Mouse (Mus musculus) liver, adult 2 months (tissue): Measurements from ENCODE around the gene Trim2. TPM values are rescaled to one million over a fixed set of nuclear protein-coding genes. Genes with fewer than 3 reads are reported as not detected.

Experiments used
- DNase-seq: peaks from one replicate; pipeline ENCODE4 v3.0.0-alpha.2; 2011; ENCODE audit warnings: low read depth, low spot score; ENCODE audit errors: extremely low read depth
- H3K27ac ChIP-seq: fragments of 200-500 bp; replicated peaks from 2 replicates; pipeline ENCODE4 v1.5.1; 2012; ENCODE audit warnings: low read depth, mild to moderate bottlenecking, control low read depth, inconsistent platforms, low read length; ENCODE audit not compliant: insufficient read depth
- H3K27me3 ChIP-seq: fragments of 200-500 bp; 2 replicates; pipeline ENCODE4 v1.6.1; 2012; ENCODE audit warnings: mild to moderate bottlenecking, moderate library complexity, low read length, inconsistent platforms; ENCODE audit not compliant: control insufficient read depth, insufficient read depth
- H3K36me3 ChIP-seq: fragments of 200-500 bp; 2 replicates; pipeline ENCODE4 v1.6.1; 2012; ENCODE audit warnings: low read length, inconsistent platforms; ENCODE audit not compliant: control insufficient read depth, insufficient read depth
- H3K4me1 ChIP-seq: fragments of 200-500 bp; 2 replicates; pipeline ENCODE4 v1.6.1; 2011; ENCODE audit warnings: low read length; ENCODE audit not compliant: control insufficient read depth, insufficient read depth
- H3K4me3 ChIP-seq: fragments of 200-500 bp; 2 replicates; pipeline ENCODE4 v1.5.1; 2011; ENCODE audit warnings: low read depth, mild to moderate bottlenecking, control low read depth, low read length, moderate library complexity; ENCODE audit not compliant: insufficient read depth
- H3K79me2 ChIP-seq: fragments of 200-500 bp; 2 replicates; pipeline ENCODE4 v1.6.1; 2012; ENCODE audit warnings: inconsistent platforms, mild to moderate bottlenecking, low read length, moderate library complexity; ENCODE audit not compliant: control insufficient read depth, insufficient read depth
- H3K9ac ChIP-seq: fragments of 200-500 bp; 2 replicates; pipeline ENCODE4 v1.6.1; 2012; ENCODE audit warnings: low read depth, mild to moderate bottlenecking, control low read depth, inconsistent platforms, low read length
- CTCF ChIP-seq: fragments of 200-500 bp; IDR thresholded peaks from 2 replicates; pipeline ENCODE4 v1.5.1; 2011; ENCODE audit warnings: low read depth, low read length, control low read depth
- POLR2A ChIP-seq: fragments of 200-500 bp; IDR thresholded peaks from 2 replicates; pipeline ENCODE4 v1.6.1; 2011; ENCODE audit warnings: low read length, control low read depth; ENCODE audit not compliant: insufficient read depth; ENCODE audit errors: extremely low read depth
- WGBS: fragments of 180-500 bp; shearing (Covaris S2); methylation state at CpG from one replicate; pipeline ENCODE4 v1.1.7; 2018; 5-methylcytosine and 5-hydroxymethylcytosine counted together
- polyA plus RNA-seq: library from polyadenylated mRNA; depleted of rRNA; stranded (reverse); fragments of >200 nt; gene quantifications from 2 replicates; pipeline ENCODE4 v1.2.3, GENCODE M21; 2012
- total RNA-seq: library from RNA; depleted of rRNA; stranded (reverse); fragments of >200 nt; gene quantifications from 2 replicates; pipeline ENCODE4 v1.2.3, GENCODE M21; 2014

The Trim2 gene
- total and polyA plus RNA-seq, 2 experiments, result 10.0 to 27.4 TPM

- 93% methylated on average over 7 of the region's 7 CpGs for WGBS
- DNase-seq, result no peak
- Histone ChIP-seq H3K27ac (no peak overlapping the region), H3K9ac (no peak overlapping the region), H3K4me3 (no peak overlapping the region), H3K79me2 (peaks cover 3% of the 10 kb centered on the region; the same call in 1 of the 2 replicates), H3K36me3 (peaks cover 17% of the 10 kb centered on the region), H3K4me1 (no peaks in the 10 kb centered on the region), H3K27me3 (no peaks in the 10 kb centered on the region)
- TF ChIP-seq CTCF (no peak), POLR2A (no peak)
These were observed 98.2 kb downstream of the Trim2 start for GRCm38 (mm10) chr3:84208475-84208874.

GRCm38 (mm10) chr3:84207366-84207765 is 99.3 kb downstream of the Trim2 start:
- Histone ChIP-seq H3K4me3 (no peak overlapping the region), H3K27me3 (no peaks in the 10 kb centered on the region), H3K79me2 (0 out of 2 replicates have a peak, but pooled peaks cover 3% of the 10 kb centered on the region), H3K4me1 (no peaks in the 10 kb centered on the region), H3K9ac (no peak overlapping the region), H3K36me3 (peaks cover 17% of the 10 kb centered on the region), H3K27ac (no peak overlapping the region)
- TF ChIP-seq CTCF (no peak), POLR2A (no peak)
- no peak for DNase-seq
- WGBS, result 82% methylated on average over 2 of the region's 2 CpGs

GRCm38 (mm10) chr3:84206106-84206505 is 100.6 kb downstream of the Trim2 start:
- Histone ChIP-seq H3K9ac (no peak overlapping the region), H3K4me3 (no peak overlapping the region), H3K27me3 (no peaks in the 10 kb centered on the region), H3K27ac (no peak overlapping the region), H3K4me1 (no peaks in the 10 kb centered on the region), H3K79me2 (0 out of 2 replicates have a peak, but pooled peaks cover 3% of the 10 kb centered on the region), H3K36me3 (peaks cover 17% of the 10 kb centered on the region)
- 92% methylated on average over 3 of the region's 3 CpGs for WGBS
- TF ChIP-seq POLR2A (no peak), CTCF (no peak)
- DNase-seq, result no peak

- 92% methylated on average over 6 of the region's 6 CpGs for WGBS
These were observed 101.0 kb downstream of the Trim2 start for GRCm38 (mm10) chr3:84205650-84206049.

GRCm38 (mm10) chr3:84204640-84205039 is 102.0 kb downstream of the Trim2 start:
- 93% methylated on average over 5 of the region's 5 CpGs for WGBS
- no peak overlapping the region for H3K27ac ChIP-seq
- H3K9ac ChIP-seq, result no peak overlapping the region
- no peaks in the 10 kb centered on the region for H3K27me3 ChIP-seq
- peaks cover 17% of the 10 kb centered on the region for H3K36me3 ChIP-seq
- DNase-seq, result no peak
- 0 out of 2 replicates have a peak, but pooled peaks cover 3% of the 10 kb centered on the region for H3K79me2 ChIP-seq
- no peak overlapping the region for H3K4me3 ChIP-seq
- H3K4me1 ChIP-seq, result no peaks in the 10 kb centered on the region
- TF ChIP-seq CTCF (no peak), POLR2A (no peak)

More at GRCm38 (mm10) chr3:84205650-84206049, 101.0 kb downstream of the Trim2 start:
- no peak overlapping the region for H3K4me3 ChIP-seq
- TF ChIP-seq CTCF (no peak), POLR2A (no peak)
- no peak for DNase-seq
- H3K27ac ChIP-seq, result no peak overlapping the region
- 0 out of 2 replicates have a peak, but pooled peaks cover 3% of the 10 kb centered on the region for H3K79me2 ChIP-seq
- H3K27me3 ChIP-seq, result no peaks in the 10 kb centered on the region
- no peaks in the 10 kb centered on the region for H3K4me1 ChIP-seq
- H3K9ac ChIP-seq, result no peak overlapping the region
- H3K36me3 ChIP-seq, result peaks cover 17% of the 10 kb centered on the region

GRCm38 (mm10) chr3:84200559-84201420 is 105.9 kb downstream of the Trim2 start:
- Histone ChIP-seq H3K36me3 (peaks cover 3% of the 10 kb centered on the region; the same call in 1 of the 2 replicates), H3K27ac (no peak overlapping the region), H3K79me2 (no peaks in the 10 kb centered on the region; the same call in 1 of the 2 replicates), H3K27me3 (no peaks in the 10 kb centered on the region), H3K9ac (no peak overlapping the region), H3K4me1 (no peaks in the 10 kb centered on the region), H3K4me3 (no peak overlapping the region)
- no peak for DNase-seq
- TF ChIP-seq POLR2A (no peak), CTCF (no peak)
- 85% methylated on average over 13 of the region's 13 CpGs for WGBS
